Mouse (Mus musculus): ENCODE data around the gene Gtpbp2. TPM values are rescaled to one million over a fixed set of nuclear protein-coding genes. Genes with fewer than 3 reads are reported as not detected.

Gtpbp2 gene
- total RNA-seq, 4 experiments from 2014 or later = 114 to 165 (median 136) TPM

DNA sequence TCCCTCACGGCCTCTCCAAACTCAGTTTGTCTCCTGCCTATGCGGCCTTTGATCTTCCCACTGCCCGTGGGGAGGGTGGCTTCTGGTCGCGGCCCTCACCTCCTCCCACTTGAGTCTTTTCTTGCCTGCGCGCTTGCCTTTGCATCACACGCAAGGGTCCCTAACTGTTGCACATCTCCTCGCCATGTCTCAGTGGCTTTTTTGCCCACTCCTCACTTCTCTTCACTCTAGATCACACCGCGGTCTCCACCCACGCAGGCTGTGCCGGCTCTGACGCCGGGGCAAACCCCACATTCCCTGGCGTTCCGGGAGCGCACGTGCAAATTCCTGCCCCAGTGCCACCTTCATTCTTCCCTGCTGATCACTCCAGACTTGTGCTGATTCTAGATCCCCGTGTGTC lies 42.2 kb downstream of the Gtpbp2 start:
- DNase-seq (ENCODE audit: low spot score in 2 of 2) = peak; percentile 16 to 17

- DNase-seq (ENCODE audit: low spot score in 2 of 2) = no peak
Observed at GRCm38 (mm10) chr17:46206676-46207075, 45.8 kb downstream of the Gtpbp2 start.

- no peak for DNase-seq (ENCODE audit: low spot score in 2 of 2)
Observed at GRCm38 (mm10) chr17:46210550-46210949, 49.7 kb downstream of the Gtpbp2 start.

Other genes starting within 250 kb of the Gtpbp2 start
- 100 to 1,000 TPM in 1 of 4 experiments, 10 to 100 TPM in 3; 63.6 to 104 (median 78.2) TPM for gene Vegfa, start 128.7 kb upstream of the Gtpbp2 start, total RNA-seq (2022)
- gene Mrps18a, start 50.0 kb upstream of the Gtpbp2 start, total RNA-seq (2022) = 10 to 100 TPM; 87.2 to 94.3 (median 90.5) TPM
- gene Rsph9, start 16.8 kb upstream of the Gtpbp2 start, total RNA-seq (2022) = 10 to 100 TPM; 24.8 to 32.8 (median 28.2) TPM
- 10 to 100 TPM in 3 of 4 experiments, 1 to 10 TPM in 1; 10.0 to 12.4 (median 10.3) TPM for gene Mad2l1bp, start 7.5 kb upstream of the Gtpbp2 start, total RNA-seq (2022)
- 1 to 10 TPM; 6.6 to 7.7 (median 6.9) TPM for gene Polh, start 41.6 kb downstream of the Gtpbp2 start, total RNA-seq (2022)
- 10 to 100 TPM; 39.5 to 54.2 (median 46.8) TPM for gene Xpo5, start 41.8 kb downstream of the Gtpbp2 start, total RNA-seq (2022)
- 10 to 100 TPM; 35.5 to 42.5 (median 39.4) TPM for gene Polr1c, start 87.0 kb downstream of the Gtpbp2 start, total RNA-seq (2022)
- 10 to 100 TPM; 78.5 to 96.9 (median 84.1) TPM for gene Yipf3, start 87.0 kb downstream of the Gtpbp2 start, total RNA-seq (2022)
- gene Lrrc73, start 92.5 kb downstream of the Gtpbp2 start, total RNA-seq (2022) = 10 to 100 TPM; 55.1 to 62.2 (median 58.1) TPM
- 10 to 100 TPM; 38.3 to 60.4 (median 48.0) TPM for gene Tjap1, start 122.0 kb downstream of the Gtpbp2 start, total RNA-seq (2022)
- 10 to 100 TPM; 41.3 to 51.6 (median 41.8) TPM for gene Dlk2, start 136.4 kb downstream of the Gtpbp2 start, total RNA-seq (2022)
- gene Abcc10, start 167.3 kb downstream of the Gtpbp2 start, total RNA-seq (2022) = 10 to 100 TPM in 2 of 4 experiments, 1 to 10 TPM in 2; 9.8 to 12.0 (median 10.0) TPM
- 10 to 100 TPM; 58.6 to 65.2 (median 62.2) TPM for gene Zfp318, start 222.7 kb downstream of the Gtpbp2 start, total RNA-seq (2022)